Mouse (Mus musculus): ENCODE measurements around the gene 1700010I14Rik. TPM values are rescaled to one million over a fixed set of nuclear protein-coding genes. Genes with fewer than 3 reads are reported as not detected.

1700010I14Rik gene
- total RNA-seq, 1 experiment from 2014 or later: 10.5 TPM

- ATAC-seq (ENCODE audit: extremely low read depth, insufficient number of reproducible peaks, low FRiP score, poor library complexity, severe bottlenecking): no peak
These were observed 14.3 kb downstream of the 1700010I14Rik start for GRCm38 (mm10) chr17:9002438-9002837.

- ATAC-seq (ENCODE audit: extremely low read depth, insufficient number of reproducible peaks, low FRiP score, poor library complexity, severe bottlenecking): no peak
These were observed 16.4 kb downstream of the 1700010I14Rik start for GRCm38 (mm10) chr17:9004516-9004915.

DNA sequence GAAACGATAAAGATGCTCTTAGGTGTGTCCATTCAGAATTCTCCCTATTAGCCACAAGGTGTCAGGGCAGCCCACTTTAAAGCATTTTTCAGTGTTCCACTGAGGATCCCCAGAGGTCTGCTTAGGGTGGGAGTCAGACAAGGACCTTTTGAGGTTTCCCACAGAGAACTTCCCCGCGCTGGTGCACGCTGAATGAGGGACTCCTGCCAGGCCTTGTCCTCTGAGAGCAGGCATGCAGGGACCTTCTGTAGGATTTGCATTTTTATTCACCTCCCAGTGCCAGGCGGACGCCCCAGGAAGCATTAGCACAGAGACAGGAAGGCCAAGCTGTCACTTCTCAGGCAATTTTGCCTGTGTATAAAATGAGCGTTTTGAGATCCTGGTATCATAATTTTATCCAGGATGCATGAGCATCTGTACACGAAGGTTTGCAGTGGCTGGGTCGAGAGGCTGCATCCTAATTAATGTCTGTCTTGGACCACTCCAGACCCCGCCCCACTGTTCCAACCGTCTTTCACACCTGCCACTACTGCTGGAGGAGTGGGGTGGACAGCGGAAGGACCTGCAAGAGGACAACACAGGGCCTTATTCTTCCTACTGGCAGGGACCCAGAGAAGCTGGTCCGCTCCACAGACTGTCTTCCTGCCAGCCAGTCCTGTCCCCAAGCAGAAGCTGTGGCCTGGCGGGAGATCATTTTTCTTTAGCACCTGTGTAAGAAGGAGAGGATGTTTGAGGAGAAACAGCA is 35.2 kb downstream of the 1700010I14Rik start:
- ATAC-seq (ENCODE audit: extremely low read depth, insufficient number of reproducible peaks, low FRiP score, poor library complexity, severe bottlenecking): no peak

- ATAC-seq (ENCODE audit: extremely low read depth, insufficient number of reproducible peaks, low FRiP score, poor library complexity, severe bottlenecking): no peak
These were observed 42.0 kb downstream of the 1700010I14Rik start for GRCm38 (mm10) chr17:9030181-9030580.

GRCm38 (mm10) chr17:9031241-9032141 is 43.4 kb downstream of the 1700010I14Rik start:
- ATAC-seq (ENCODE audit: extremely low read depth, insufficient number of reproducible peaks, low FRiP score, poor library complexity, severe bottlenecking): peak; percentile 39; the same call in 1 of the 2 replicates

- no peak for ATAC-seq (ENCODE audit: extremely low read depth, insufficient number of reproducible peaks, low FRiP score, poor library complexity, severe bottlenecking)
These were observed 44.4 kb downstream of the 1700010I14Rik start for GRCm38 (mm10) chr17:9032362-9033044.

GRCm38 (mm10) chr17:9033511-9033910 is 45.4 kb downstream of the 1700010I14Rik start:
- ATAC-seq (ENCODE audit: extremely low read depth, insufficient number of reproducible peaks, low FRiP score, poor library complexity, severe bottlenecking): no peak

- no peak for ATAC-seq (ENCODE audit: extremely low read depth, insufficient number of reproducible peaks, low FRiP score, poor library complexity, severe bottlenecking)
These were observed 47.6 kb downstream of the 1700010I14Rik start for GRCm38 (mm10) chr17:9035561-9036348.

DNA sequence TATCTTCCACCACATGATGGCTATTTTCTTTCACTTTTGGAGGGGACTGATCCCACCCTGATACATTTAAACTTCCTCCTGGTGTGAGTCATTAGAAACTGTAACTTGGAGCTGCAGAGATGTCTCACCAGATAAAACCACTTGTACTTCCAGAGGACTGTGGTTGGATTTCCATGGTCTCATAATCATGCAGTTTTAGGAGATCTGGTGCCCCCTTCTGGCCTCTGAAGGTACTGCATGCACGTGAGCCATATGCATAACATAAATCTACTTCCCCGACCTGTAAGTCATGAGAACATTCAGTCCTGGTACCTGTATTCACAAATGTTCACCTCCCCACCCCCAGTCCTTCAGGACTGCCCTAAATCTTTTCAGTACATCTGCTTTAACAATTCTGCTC is 54.6 kb downstream of the 1700010I14Rik start:
- no peak for ATAC-seq (ENCODE audit: extremely low read depth, insufficient number of reproducible peaks, low FRiP score, poor library complexity, severe bottlenecking)

DNA sequence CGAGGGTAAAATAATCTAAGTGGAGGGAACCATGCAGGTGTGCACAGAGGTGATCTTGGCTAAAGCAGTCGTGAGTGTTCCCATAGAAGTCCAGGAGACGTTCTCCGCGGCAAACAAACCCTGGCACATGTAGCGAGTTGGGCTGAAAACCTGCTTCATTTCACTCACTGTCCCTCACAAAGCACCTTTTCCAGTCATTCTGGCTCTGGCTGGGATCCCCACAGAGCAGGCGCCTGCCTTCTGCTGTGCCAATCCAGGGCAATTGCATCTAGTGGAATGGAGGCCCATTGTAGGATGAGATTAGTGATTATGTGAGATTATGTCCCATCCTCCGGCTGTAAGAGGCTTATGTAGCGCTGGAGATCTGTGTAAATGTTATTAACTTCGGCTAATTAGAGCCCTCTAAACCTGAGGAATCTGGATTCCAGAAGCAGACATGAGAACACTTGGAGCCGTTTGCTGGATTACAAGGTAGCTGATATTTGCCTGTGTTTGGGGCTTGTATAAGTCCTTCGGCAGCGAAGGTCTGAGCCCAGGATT is 64.4 kb downstream of the 1700010I14Rik start:
- no peak for ATAC-seq (ENCODE audit: extremely low read depth, insufficient number of reproducible peaks, low FRiP score, poor library complexity, severe bottlenecking)

- ATAC-seq (ENCODE audit: extremely low read depth, insufficient number of reproducible peaks, low FRiP score, poor library complexity, severe bottlenecking): no peak
These were observed 71.3 kb downstream of the 1700010I14Rik start for GRCm38 (mm10) chr17:9059360-9059932.
